Mouse (Mus musculus) heart, postnatal 0 days (tissue): ENCODE results near the gene Cd180.

ENCODE experiments used
- CTCF ChIP-seq: IDR thresholded peaks from 2 replicates; pipeline ENCODE4 v1.5.1; 2016; ENCODE audit warnings: antibody characterized with exemption, control low read depth, low read depth
- EP300 ChIP-seq: IDR thresholded peaks from 2 replicates; pipeline ENCODE4 v1.6.1; 2016; ENCODE audit warnings: antibody characterized with exemption, low read depth

DNA sequence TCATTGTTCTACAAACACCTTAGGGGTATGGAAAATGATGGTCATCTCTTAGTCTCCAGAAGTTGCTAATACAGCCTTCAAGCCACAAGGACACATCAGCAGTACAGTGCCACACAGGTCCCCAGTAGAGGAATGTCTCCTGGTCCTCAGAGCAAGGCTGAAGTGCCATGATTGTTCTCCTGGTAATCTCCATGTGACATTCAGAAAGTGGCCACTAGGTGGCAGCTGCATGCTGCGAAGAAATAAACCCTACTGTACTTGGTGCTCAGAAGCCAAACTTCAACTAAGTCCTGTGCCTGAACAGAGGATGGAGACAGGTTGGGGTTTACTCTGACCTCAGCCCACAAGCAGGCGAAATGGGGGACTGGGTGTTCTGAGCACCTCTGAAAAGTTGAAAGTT lies 14.9 kb upstream of the Cd180 start:
- TF ChIP-seq CTCF, result peak; percentile 97
- no peak for TF ChIP-seq EP300
